Mouse (Mus musculus): ENCODE data around the gene Ssb. TPM values are rescaled to one million over a fixed set of nuclear protein-coding genes. Genes with fewer than 3 reads are reported as not detected.
"Not testable (repeated sequence)": the region's sequence is repeated elsewhere in the genome, so short reads cannot be mapped to it uniquely, and the experiment has no call there.

Gene Ssb
- total RNA-seq, 2 experiments from 2014 or later = 67.5 to 78.6 TPM

- intact Hi-C loops (cut with DNase I; ENCODE audit: low total_unique reads) = no loop called here
- DNase-seq = no peak
These were observed 5.0 kb upstream of the Ssb start for GRCm38 (mm10) chr2:69856392-69856791.

GRCm38 (mm10) chr2:69857882-69858281 lies 3.5 kb upstream of the Ssb start:
- intact Hi-C loops (cut with DNase I; ENCODE audit: low total_unique reads) = no loop called here
- DNase-seq = no peak

GRCm38 (mm10) chr2:69860972-69861452 lies 350 bp upstream of the Ssb start:
- DNase-seq = no peak
- intact Hi-C loops (cut with DNase I; ENCODE audit: low total_unique reads) = no loop called here

- intact Hi-C loops (cut with DNase I; ENCODE audit: low total_unique reads) = no loop called here
- no peak for DNase-seq
These were observed 825 bp downstream of the Ssb start for GRCm38 (mm10) chr2:69862117-69862657.

- intact Hi-C loops (cut with DNase I; ENCODE audit: low total_unique reads) = no loop called here
- DNase-seq = no peak
These were observed 22.6 kb downstream of the Ssb start for GRCm38 (mm10) chr2:69883990-69884391.

- DNase-seq = no peak
- intact Hi-C loops (cut with DNase I; ENCODE audit: low total_unique reads) = no loop called here
These were observed 23.2 kb downstream of the Ssb start for GRCm38 (mm10) chr2:69884581-69884980.

GRCm38 (mm10) chr2:69885050-69885449 lies 23.7 kb downstream of the Ssb start:
- no peak for DNase-seq
- intact Hi-C loops (cut with DNase I; ENCODE audit: low total_unique reads) = no loop called here

- intact Hi-C loops (cut with DNase I; ENCODE audit: low total_unique reads) = no loop called here
- DNase-seq = peak; percentile 89
These were observed 24.3 kb downstream of the Ssb start, which contains the start of gene Mettl5 for GRCm38 (mm10) chr2:69885451-69886305. TSS of gene Mettl5 (minus strand) at chr2:69885615.

GRCm38 (mm10) chr2:69888957-69889356 lies 27.6 kb downstream of the Ssb start:
- DNase-seq = no peak
- intact Hi-C loops (cut with DNase I; ENCODE audit: low total_unique reads) = no loop called here

GRCm38 (mm10) chr2:69890843-69891242 lies 29.5 kb downstream of the Ssb start:
- intact Hi-C loops (cut with DNase I; ENCODE audit: low total_unique reads) = no loop called here
- DNase-seq = no peak

- no peak for DNase-seq
- intact Hi-C loops (cut with DNase I; ENCODE audit: low total_unique reads) = no loop called here
These were observed 31.8 kb downstream of the Ssb start for GRCm38 (mm10) chr2:69893145-69893544.

- DNase-seq = no peak
- intact Hi-C loops (cut with DNase I; ENCODE audit: low total_unique reads) = no loop called here
These were observed 32.5 kb downstream of the Ssb start for GRCm38 (mm10) chr2:69893891-69894290.

- no peak for DNase-seq
- intact Hi-C loops (cut with DNase I; ENCODE audit: low total_unique reads) = no loop called here
These were observed 34.3 kb downstream of the Ssb start for GRCm38 (mm10) chr2:69895502-69896223.

GRCm38 (mm10) chr2:69896224-69896581 lies 34.8 kb downstream of the Ssb start:
- intact Hi-C loops (cut with DNase I; ENCODE audit: low total_unique reads) = no loop called here
- DNase-seq = no peak

- peak; percentile 99 for DNase-seq
- intact Hi-C loops (cut with DNase I; ENCODE audit: low total_unique reads) = no loop called here
These were observed 35.8 kb downstream of the Ssb start, which contains the start of gene Ubr3 for GRCm38 (mm10) chr2:69897039-69897617. TSS of gene Ubr3 (plus strand) at chr2:69897246.

GRCm38 (mm10) chr2:69897618-69898575 lies 36.5 kb downstream of the Ssb start:
- peak; percentile 51 for DNase-seq
- intact Hi-C loops (cut with DNase I; ENCODE audit: low total_unique reads) = no loop called here

- no peak for DNase-seq
- intact Hi-C loops (cut with DNase I; ENCODE audit: low total_unique reads) = no loop called here
These were observed 42.2 kb downstream of the Ssb start for GRCm38 (mm10) chr2:69903541-69903940.

- intact Hi-C loops (cut with DNase I; ENCODE audit: low total_unique reads) = not testable (repeated sequence)
These were observed 46.0 kb downstream of the Ssb start for GRCm38 (mm10) chr2:69907394-69907793.

GRCm38 (mm10) chr2:69912801-69913200 lies 51.4 kb downstream of the Ssb start:
- intact Hi-C loops (cut with DNase I; ENCODE audit: low total_unique reads) = no loop called here
- no peak for DNase-seq

More at GRCm38 (mm10) chr2:69907394-69907793, 46.0 kb downstream of the Ssb start:
- not testable (repeated sequence) for DNase-seq
